Mouse (Mus musculus) cerebellum, adult (tissue): ENCODE results near the gene Gm49387.
"Not testable (repeated sequence)": the region's sequence is repeated elsewhere in the genome, so short reads cannot be mapped to it uniquely, and the experiment has no call there.

ENCODE experiments used
- ATAC-seq: cut with Nextera tagmentation; 2 replicates; pipeline ENCODE4 v1.9.2; 2017; ENCODE audit warnings: mild to moderate bottlenecking, moderate library complexity, mixed read lengths; ENCODE audit not compliant: insufficient number of reproducible peaks, low FRiP score, low TSS enrichment

Gene Gm49387

GRCm38 (mm10) chr14:31644931-31645547 is 4.4 kb upstream of the Gm49387 start:
- ATAC-seq, result no peak

GRCm38 (mm10) chr14:31644183-31644830 is 3.6 kb upstream of the Gm49387 start:
- no peak for ATAC-seq

GRCm38 (mm10) chr14:31641506-31642155 is 953 bp upstream of the Gm49387 start:
- no peak for ATAC-seq

DNA sequence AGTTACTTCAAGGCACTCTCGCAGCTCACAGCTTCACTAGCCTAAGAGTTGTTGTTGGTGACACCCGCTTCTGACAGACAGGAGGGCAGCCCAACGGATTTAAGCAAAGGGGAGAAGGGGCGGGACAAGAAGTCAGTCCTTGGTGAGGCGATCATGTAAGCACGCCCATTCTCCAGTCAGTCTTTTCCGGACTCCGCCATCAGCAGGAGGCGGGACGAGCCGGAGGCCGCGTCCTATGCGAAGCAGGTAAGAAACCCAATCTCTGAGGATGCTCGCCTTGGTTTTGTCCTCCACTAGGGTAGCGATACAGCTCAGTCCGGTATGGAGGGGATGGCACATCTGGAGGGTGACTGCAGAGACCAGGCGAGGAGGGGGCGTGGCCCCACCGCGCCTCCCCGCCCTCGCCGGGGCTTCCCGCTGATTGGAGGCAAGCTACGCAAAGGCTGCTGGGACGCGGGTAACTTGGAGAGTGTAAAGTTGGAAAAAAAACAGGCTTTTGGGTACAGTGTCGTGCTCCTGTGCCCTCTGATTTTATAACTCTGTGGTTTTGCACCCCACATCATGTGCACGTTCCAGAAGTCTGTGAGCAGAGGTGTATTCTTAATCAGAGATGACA is 320 bp upstream of the Gm49387 start, which contains the start of the genes Btd and Hacl1:
TSS of gene Btd (plus strand) at position 139 of the 616 bp plus-strand sequence.
TSS of gene Hacl1 (minus strand) at position 397 of the 616 bp plus-strand sequence.
- ATAC-seq, result peak; percentile 97

DNA sequence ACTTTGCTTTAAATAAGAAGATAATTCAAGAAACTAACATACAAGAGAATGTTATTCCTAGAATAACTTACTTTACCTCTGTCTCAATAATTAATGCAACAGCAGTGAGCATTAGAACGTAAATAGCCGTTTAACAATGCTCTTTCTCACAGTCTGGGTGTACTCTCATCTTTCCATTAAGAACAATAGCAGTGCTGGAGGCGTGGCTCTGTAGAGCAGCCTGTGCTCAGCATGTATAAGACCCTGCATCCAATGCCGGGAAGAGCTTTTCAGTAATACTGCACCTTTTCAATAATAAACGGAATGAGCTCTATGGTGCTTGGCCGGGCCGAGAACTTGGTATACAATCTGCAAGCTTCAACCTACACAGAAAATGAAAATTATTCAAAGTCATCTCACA is 10.0 kb downstream of the Gm49387 start:
- ATAC-seq, result no peak

DNA sequence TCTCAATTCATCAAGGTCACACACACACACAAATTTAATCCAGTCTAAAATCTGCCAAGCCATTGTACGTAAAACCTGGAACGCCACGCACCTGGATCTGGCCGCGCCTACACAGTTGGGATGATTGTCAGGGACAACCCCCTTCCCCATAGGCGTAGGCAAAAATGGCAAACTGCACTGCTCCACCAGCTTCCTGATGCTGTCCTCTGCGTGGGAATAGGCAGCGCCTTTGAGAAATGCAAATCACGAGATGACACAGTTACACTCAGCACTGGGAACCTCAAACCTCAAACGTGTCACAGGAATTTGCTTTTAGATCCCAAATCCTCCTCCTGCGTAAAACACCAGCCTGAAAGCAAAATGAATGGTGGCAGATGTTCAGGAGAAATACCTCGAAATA is 17.9 kb downstream of the Gm49387 start:
- ATAC-seq, result no peak

DNA sequence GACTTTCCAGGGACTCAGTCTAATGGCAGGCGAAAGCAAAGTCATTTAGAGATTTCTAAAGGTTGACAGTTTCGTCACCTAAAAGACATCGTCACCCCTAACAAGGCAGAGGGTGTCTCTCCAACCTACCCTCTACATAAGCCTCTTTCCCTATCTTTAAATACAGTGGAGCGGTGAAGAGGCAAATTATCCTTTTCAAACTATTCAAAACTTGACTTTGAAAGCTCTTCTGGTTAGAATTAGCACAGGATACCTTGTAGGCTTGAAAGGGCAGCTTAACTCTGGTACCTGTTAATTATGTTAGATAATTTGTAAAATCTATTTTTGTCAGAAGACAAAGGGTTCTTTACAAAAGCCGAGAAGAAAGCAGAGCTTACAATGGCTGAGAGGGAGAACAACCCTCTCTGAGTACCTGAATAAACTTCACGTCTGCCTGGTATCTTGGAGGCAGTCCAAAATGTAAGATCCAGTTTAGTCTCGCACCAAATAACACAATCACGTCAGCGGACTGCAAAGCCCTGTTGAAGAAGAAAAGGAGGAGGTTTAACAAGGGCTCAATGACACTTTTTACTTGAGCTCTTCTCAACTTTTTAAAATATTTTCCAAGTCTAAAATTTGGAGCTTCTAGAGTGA is 20.0 kb downstream of the Gm49387 start:
- ATAC-seq, result no peak

GRCm38 (mm10) chr14:31617997-31618396 is 22.7 kb downstream of the Gm49387 start:
- ATAC-seq, result no peak

DNA sequence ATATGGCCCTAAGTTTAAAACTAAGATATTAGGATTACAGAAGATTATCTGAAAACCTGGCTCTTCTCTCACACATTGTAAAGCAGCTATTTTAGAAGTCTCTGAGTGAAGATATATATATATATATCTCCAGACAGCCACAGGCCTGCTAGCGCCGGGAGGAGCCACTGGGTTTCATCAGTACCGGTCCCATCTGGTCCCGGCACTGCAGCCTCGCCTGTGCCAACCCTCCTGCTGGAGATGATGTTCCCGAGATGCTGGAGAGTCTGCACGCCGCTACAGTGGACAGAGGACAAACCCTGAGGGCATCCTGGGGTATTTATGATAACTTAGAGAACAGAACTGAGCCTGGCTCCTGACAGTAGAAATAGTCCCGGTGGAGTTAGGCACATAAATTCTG is 23.5 kb downstream of the Gm49387 start:
- ATAC-seq, result no peak

- no peak for ATAC-seq
These were observed 27.0 kb downstream of the Gm49387 start for GRCm38 (mm10) chr14:31613671-31614070.

DNA sequence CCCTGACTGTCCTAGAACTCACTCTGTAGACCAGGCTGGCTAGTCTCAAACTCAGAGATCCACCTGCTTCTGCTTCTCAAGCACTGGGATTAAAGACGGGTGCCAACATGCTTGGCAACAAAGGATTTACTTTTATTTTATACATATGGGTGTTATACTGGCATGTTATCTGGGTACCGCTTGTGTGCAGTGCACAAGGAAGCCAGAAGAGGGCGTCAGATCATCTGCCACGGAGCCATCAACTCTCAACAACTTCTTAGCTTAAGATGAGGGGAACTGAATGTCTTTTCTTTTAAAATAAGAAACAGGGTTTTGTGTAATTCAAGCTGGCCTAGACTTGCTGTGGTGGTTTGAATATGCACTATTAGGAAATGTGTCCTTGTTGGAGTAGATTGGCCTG is 28.7 kb downstream of the Gm49387 start:
- no peak for ATAC-seq

DNA sequence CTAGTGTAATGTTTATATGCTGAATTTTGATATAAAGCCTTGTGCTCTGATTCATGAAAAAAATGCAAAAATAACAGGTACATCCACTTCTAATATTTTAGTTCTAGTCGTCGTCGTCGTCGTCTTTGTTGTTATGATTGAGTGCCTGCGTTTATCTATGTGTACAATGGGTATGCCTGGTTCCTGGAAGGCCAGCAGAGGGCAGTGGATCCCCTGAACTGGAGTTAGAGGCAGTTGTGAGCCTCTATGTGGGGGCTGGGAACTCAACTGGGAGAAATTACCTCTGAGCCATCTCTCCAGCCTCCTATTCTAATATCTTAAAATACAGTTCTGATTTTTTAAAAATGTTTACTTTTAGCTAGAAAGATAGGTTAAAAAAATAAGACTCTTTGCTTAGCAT is 35.2 kb downstream of the Gm49387 start:
- ATAC-seq, result no peak

DNA sequence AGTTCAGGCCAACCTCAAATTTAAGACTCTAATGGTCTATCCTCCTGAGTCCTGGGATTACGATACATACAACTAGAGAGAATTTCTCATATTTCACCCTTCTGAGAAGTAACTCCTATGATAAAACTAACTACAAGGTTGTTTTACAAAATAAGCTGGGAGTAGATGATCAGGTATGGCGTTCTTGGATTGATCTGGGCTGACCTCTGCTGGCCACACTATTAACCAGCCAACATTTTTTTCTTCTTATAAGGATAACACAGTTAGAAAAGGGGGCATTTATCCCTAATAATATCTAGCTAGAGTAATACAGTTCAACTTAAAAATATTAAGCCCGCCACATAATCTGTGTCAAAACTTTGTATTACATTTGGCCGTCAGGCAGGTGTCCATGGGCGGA is 35.8 kb downstream of the Gm49387 start:
- no peak for ATAC-seq

DNA sequence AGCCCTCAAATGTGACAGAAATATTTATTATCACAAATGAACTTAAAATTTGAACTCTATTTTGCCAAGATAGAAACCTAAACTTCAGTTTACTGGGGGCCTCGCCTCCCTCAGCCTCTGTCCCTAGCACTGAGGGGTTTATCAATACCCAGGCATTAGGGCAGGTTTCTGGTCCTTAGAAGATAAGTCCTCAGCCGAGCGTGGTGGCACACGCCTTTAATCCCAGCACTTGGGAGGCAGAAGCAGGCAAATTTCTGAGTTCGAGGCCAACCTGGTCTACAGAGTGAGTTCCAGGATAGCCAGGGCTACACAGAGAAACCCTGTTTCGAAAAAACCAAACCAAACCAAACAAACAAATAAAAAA is 38.1 kb downstream of the Gm49387 start:
- not testable (repeated sequence) for ATAC-seq

DNA sequence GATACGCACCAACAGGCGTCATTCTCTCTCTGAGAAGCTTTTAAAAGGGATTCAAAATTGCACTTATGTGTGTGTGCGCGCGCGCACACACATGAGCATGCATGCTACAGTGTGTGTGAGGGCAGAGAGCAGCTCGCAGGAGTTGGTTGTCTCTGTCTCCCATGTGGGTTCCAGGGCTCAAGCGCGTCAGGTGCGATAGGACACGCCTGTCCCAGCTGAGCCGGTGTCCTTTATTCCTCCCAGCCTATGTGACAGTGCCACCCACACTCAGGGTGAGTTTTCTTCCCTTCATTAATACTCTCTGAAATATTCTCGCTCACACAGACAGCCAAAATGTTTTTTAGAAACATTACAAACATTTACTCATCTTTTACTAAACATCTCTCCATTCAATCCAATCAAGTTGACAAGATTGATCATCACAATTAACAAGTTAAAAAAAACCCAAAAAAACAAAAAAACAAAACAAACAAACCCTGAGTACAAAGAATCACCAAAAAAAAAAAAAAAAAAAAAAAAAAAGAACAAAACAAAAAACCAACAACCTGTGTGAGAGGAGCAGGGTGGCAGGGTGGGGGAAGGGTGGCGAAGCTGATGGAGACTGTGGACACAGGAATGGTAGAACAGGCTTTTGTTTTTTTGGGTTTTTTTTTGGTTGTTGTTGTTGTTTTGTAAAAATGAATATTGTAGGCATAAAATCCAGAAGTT is 38.6 kb downstream of the Gm49387 start:
- no peak for ATAC-seq

- no peak for ATAC-seq
These were observed 43.2 kb downstream of the Gm49387 start for GRCm38 (mm10) chr14:31597446-31597845.

GRCm38 (mm10) chr14:31596408-31596807 is 44.3 kb downstream of the Gm49387 start:
- no peak for ATAC-seq

- no peak for ATAC-seq
These were observed 46.0 kb downstream of the Gm49387 start for GRCm38 (mm10) chr14:31594693-31595092.

DNA sequence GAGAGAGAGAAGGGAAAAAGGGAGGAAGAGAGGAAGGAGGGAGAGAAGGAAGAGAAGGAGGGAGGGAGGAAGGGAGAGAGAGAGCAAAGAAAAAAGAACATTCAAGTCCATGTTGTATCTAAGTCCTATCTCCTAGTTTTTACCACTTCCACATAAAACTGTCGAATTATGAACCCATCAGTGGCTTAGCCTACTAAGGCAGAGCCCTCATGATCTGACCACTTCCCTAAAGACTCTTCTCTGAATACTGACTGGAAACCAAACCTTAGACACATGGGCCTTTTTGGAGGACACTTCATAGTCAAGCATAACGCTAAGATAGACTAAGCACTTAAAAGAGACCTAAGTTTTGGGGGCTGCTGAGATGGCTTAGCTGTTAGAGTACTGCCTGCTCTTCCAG is 47.6 kb downstream of the Gm49387 start:
- ATAC-seq, result no peak

DNA sequence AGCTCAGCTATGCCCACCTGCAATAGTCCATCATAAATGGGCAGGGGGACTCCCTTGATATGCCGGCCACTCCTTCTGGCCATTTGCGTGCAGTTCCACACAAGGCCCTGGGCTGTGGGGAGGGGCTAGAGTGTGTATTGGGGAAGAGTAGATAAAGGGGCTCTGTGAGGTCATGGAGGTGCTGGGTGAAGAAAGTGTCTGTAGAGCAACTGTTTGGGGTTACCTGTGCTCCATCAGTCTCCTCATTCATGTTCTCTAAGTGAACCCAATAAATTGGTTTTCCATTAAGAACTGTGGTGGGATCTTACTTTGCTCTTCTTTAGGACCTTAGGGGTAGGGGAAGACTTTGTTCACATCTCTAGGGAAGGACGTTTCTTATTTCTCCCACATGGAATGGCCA is 49.4 kb downstream of the Gm49387 start, which contains the start of gene Colq:
TSS of gene Colq (minus strand) at position 101 of the 400 bp plus-strand sequence.
- ATAC-seq, result no peak
